Mouse (Mus musculus): Measurements from ENCODE around the gene Defb10. TPM values are rescaled to one million over a fixed set of nuclear protein-coding genes. Genes with fewer than 3 reads are reported as not detected.

Defb10 gene
- polyA plus RNA-seq (2015; fragmentation: Nextera tagmentation; extraction: Ambion mirVana): not detected in 2 replicates

DNA sequence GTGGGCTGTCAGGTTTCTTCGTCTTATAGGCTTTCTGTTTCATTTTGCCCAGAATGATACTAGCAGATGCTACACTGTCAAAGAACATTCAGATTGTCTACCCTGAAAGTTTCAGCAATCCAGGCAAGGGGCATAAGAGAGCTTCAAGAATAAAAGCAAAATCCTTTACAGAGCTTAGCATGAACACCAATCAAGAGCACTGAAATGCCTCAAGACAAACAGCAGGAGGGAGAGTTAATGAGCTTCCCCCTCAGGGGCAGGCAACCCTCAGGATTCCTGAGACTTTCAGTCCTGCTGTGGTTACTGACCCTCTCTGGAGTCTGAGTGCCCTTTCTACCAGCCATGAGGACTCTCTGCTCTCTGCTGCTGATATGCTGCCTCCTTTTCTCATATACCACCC, at the start of gene Defb10:
Defb10 (plus strand) TSS at position 316 of the 400 bp plus-strand sequence.

DNA sequence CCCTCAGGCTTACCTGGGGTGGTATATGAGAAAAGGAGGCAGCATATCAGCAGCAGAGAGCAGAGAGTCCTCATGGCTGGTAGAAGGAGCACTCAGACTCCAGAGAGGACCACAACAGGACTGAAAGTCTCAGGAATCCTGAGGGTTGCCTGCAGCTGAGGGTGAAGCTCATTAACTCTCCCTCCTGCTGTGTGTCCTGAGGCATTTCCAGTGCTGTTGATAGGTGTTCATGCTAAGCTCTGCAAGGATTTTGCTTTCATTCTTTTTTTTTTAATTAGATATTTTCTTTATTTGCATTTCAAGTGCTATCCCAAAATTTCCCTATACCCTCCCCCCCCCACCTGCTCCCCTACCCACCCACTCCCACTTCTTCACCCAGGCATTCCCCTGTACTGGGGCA, 26.6 kb downstream of the Defb10 start, which contains the start of gene Defb9:
Defb9 (minus strand) TSS at position 101 of the 400 bp plus-strand sequence.

DNA sequence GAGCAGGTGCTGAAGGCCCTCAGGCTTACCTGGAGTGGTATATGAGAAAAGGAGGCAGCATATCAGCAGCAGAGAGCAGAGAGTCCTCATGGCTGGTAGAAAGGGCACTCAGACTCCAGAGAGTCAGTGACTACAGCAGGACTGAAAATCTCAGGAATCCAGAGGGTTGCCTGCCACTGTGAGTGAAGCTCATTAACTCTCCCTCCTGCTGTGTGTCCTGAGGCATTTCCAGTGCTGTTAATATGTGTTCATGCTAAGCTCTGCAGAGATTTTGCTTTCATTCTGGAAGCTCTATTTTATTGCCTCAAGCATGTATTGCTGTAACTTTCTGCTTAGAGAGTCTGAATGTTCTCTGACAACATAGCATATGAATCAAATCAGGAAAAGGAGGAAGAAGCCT, 47.6 kb downstream of the Defb10 start, which contains the start of gene Defb11:
Defb11 (minus strand) TSS at position 123 of the 400 bp plus-strand sequence.

Other genes starting within 250 kb of the Defb10 start
- not detected in 2 replicates for gene Defa26, start 240.7 kb upstream of the Defb10 start, polyA plus RNA-seq (2015; fragmentation: Nextera tagmentation; extraction: Ambion mirVana)
- not detected in 2 replicates for gene Defa17, start 203.1 kb upstream of the Defb10 start, polyA plus RNA-seq (2015; fragmentation: Nextera tagmentation; extraction: Ambion mirVana)
- gene Defa34, start 193.1 kb upstream of the Defb10 start, polyA plus RNA-seq (2015; fragmentation: Nextera tagmentation; extraction: Ambion mirVana): not detected in 2 replicates
- not detected in 2 replicates for gene AY761184, start 155.3 kb upstream of the Defb10 start, polyA plus RNA-seq (2015; fragmentation: Nextera tagmentation; extraction: Ambion mirVana)
- not detected in 2 replicates for gene Defa24, start 124.4 kb upstream of the Defb10 start, polyA plus RNA-seq (2015; fragmentation: Nextera tagmentation; extraction: Ambion mirVana)
- gene Defb50, start 35.4 kb upstream of the Defb10 start, polyA plus RNA-seq (2015; fragmentation: Nextera tagmentation; extraction: Ambion mirVana): not detected in 2 replicates
- not detected in 2 replicates for gene Defb2, start 19.0 kb upstream of the Defb10 start, polyA plus RNA-seq (2015; fragmentation: Nextera tagmentation; extraction: Ambion mirVana)
- not detected in 2 replicates for gene Defb9, start 26.5 kb downstream of the Defb10 start, polyA plus RNA-seq (2015; fragmentation: Nextera tagmentation; extraction: Ambion mirVana)
- not detected in 2 replicates for gene Defb11, start 47.5 kb downstream of the Defb10 start, polyA plus RNA-seq (2015; fragmentation: Nextera tagmentation; extraction: Ambion mirVana)
- not detected in 2 replicates for gene Defb15, start 73.8 kb downstream of the Defb10 start, polyA plus RNA-seq (2015; fragmentation: Nextera tagmentation; extraction: Ambion mirVana)
- not detected in 2 replicates for gene Defb35, start 79.5 kb downstream of the Defb10 start, polyA plus RNA-seq (2015; fragmentation: Nextera tagmentation; extraction: Ambion mirVana)
- gene Defb13, start 87.9 kb downstream of the Defb10 start, polyA plus RNA-seq (2015; fragmentation: Nextera tagmentation; extraction: Ambion mirVana): not detected in 2 replicates
- not detected in 2 replicates for gene Fam90a1a, start 99.8 kb downstream of the Defb10 start, polyA plus RNA-seq (2015; fragmentation: Nextera tagmentation; extraction: Ambion mirVana)
- gene Ccdc70, start 110.9 kb downstream of the Defb10 start, polyA plus RNA-seq (2015; fragmentation: Nextera tagmentation; extraction: Ambion mirVana): not detected in 2 replicates
- gene Atp7b, start 201.4 kb downstream of the Defb10 start, polyA plus RNA-seq (2015; fragmentation: Nextera tagmentation; extraction: Ambion mirVana): 10.5 TPM in 2 replicates
- gene Alg11, start 201.8 kb downstream of the Defb10 start, polyA plus RNA-seq (2015; fragmentation: Nextera tagmentation; extraction: Ambion mirVana): 7.8 and 8.0 TPM in 2 replicates

All from spleen, postnatal 0 days (tissue).